Mouse (Mus musculus) kidney, adult 2 months (tissue): ENCODE data around the gene Kif1a.

Experiments
- CTCF ChIP-seq: fragments of 200-500 bp; conservative IDR thresholded peaks from 2 replicates; pipeline ENCODE4 v1.5.1; 2011; ENCODE audit warnings: low read depth, mild to moderate bottlenecking, control low read depth, low read length, moderate library complexity, mixed read lengths; ENCODE audit not compliant: insufficient read depth, insufficient read length
- POLR2A ChIP-seq: fragments of 200-500 bp; IDR thresholded peaks from one replicate; pipeline ENCODE4 v1.6.1; 2011; ENCODE audit warnings: low read depth, low read length, control low read depth

- no peak for TF ChIP-seq POLR2A
- TF ChIP-seq CTCF = no peak
These were observed 55.5 kb downstream of the Kif1a start for GRCm38 (mm10) chr1:93046153-93046789.
